Mouse (Mus musculus): ENCODE results near the gene Retreg1. TPM values are rescaled to one million over a fixed set of nuclear protein-coding genes. Genes with fewer than 3 reads are reported as not detected.

Retreg1 gene
- polyA plus RNA-seq, 1 experiment = 24.3 TPM

DNA sequence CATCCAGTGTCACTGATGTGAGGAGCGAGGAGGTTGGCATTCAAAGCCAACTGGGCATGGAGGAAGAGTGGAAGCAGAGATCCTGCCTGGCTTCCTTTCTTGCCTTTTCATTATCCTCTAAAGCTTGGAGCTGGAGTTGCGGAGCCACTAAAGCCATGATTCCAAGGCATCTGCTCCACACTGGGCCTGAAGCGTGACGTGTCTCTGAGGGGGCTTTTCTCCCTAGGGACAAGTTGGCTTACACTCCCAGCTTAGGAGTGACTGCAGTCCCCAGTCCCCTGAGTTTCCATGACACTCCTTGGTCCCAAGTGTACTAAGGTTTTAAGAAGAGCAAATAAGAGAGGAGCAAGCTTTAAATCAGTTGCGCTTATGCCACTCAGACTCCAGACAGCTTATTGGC, 179.7 kb downstream of the Retreg1 start:
- H3K4me1 ChIP-seq (ENCODE audit: control insufficient read depth, insufficient read depth, low read length) = no peaks in the 10 kb centered on the region
- no peak overlapping the region for H3K4me3 ChIP-seq (ENCODE audit: insufficient read depth, low read length)
- TF ChIP-seq POLR2A (IDR thresholded peaks at IDR 0.05; ENCODE audit: extremely low read depth, insufficient read depth, low read length) = no peak
- TF ChIP-seq CTCF (IDR thresholded peaks at IDR 0.05; ENCODE audit: extremely low read depth, insufficient read depth, low read length) = no peak
- no peak overlapping the region for H3K27ac ChIP-seq (ENCODE audit: insufficient read depth, low read length)

Other genes starting within 250 kb of the Retreg1 start
- gene Myo10, start 220.7 kb upstream of the Retreg1 start, polyA plus RNA-seq (2012; rRNA removed) = 32.6 and 32.8 TPM in 2 replicates
- gene Zfp622, start 141.2 kb downstream of the Retreg1 start, polyA plus RNA-seq (2012; rRNA removed) = 34.7 and 36.5 TPM in 2 replicates

All from cortical plate, adult 2 months (tissue).